Mouse (Mus musculus) midbrain, embryonic 14.5 days (tissue): ENCODE results near the gene Kcnk13. TPM values are rescaled to one million over a fixed set of nuclear protein-coding genes. Genes with fewer than 3 reads are reported as not detected.

Source experiments
- ATAC-seq: fragments of 200-750 bp; cut with Nextera tagmentation; 2 replicates; pipeline ENCODE4 v1.8.0; 2017; ENCODE audit warnings: moderate number of reproducible peaks, moderate library complexity; ENCODE audit not compliant: low FRiP score, low TSS enrichment
- DNase-seq: peaks from one replicate; pipeline ENCODE4 v3.0.0-alpha.2; 2015
- H3K27ac ChIP-seq: fragments of 300-500 bp; sonication (generic); replicated peaks from 2 replicates; pipeline ENCODE4 v1.5.1; 2014; ENCODE audit warnings: mild to moderate bottlenecking, low read depth, low read length, moderate library complexity
- H3K27me3 ChIP-seq: fragments of 300-500 bp; sonication (generic); 2 replicates; pipeline ENCODE4 v1.6.1; 2014; ENCODE audit warnings: low read length, control low read depth, mixed read lengths; ENCODE audit not compliant: control insufficient read depth, insufficient read depth
- H3K36me3 ChIP-seq: fragments of 300-500 bp; sonication (generic); 2 replicates; pipeline ENCODE4 v1.6.1; 2014; ENCODE audit warnings: low read length, control low read depth; ENCODE audit not compliant: control insufficient read depth, insufficient read depth
- H3K4me1 ChIP-seq: fragments of 300-500 bp; sonication (generic); 2 replicates; pipeline ENCODE4 v1.6.1; 2014; ENCODE audit warnings: mild to moderate bottlenecking, antibody characterized with exemption, low read length, control low read depth; ENCODE audit not compliant: control insufficient read depth, insufficient read depth
- H3K4me2 ChIP-seq: fragments of 300-500 bp; sonication (generic); 2 replicates; pipeline ENCODE4 v1.6.1; 2014; ENCODE audit warnings: mild to moderate bottlenecking, low read length, moderate library complexity
- H3K4me3 ChIP-seq: fragments of 300-500 bp; sonication (generic); replicated peaks from 2 replicates; pipeline ENCODE4 v1.5.1; 2014; ENCODE audit warnings: low read depth, low read length
- H3K9ac ChIP-seq: fragments of 300-500 bp; sonication (generic); replicated peaks from 2 replicates; pipeline ENCODE4 v1.6.1; 2014; ENCODE audit warnings: mild to moderate bottlenecking, low read length, moderate library complexity
- H3K9me3 ChIP-seq: fragments of 300-500 bp; sonication (generic); 2 replicates; pipeline ENCODE4 v1.6.1; 2016; ENCODE audit warnings: low read length, control low read depth, mixed read lengths; ENCODE audit not compliant: control insufficient read depth
- WGBS: fragments of 180-500 bp; shearing (Covaris S2); extraction: QIAGEN DNeasy Blood & Tissue Kit; methylation state at CpG from one replicate; pipeline ENCODE4 v1.1.7; 2014; 5-methylcytosine and 5-hydroxymethylcytosine counted together
- polyA plus RNA-seq: library from polyadenylated mRNA; unstranded; fragments of >200 nt; fragmentation: Nextera tagmentation; extraction: Ambion mirVana; gene quantifications from 2 replicates; pipeline ENCODE4 v1.2.1, GENCODE M21; 2014

The Kcnk13 gene
- polyA plus RNA-seq, 1 experiment from 2014 or later: 0.79 TPM

- Histone ChIP-seq H3K4me2 (no peak overlapping the region), H3K9me3 (no peaks in the 10 kb centered on the region), H3K4me3 (no peak overlapping the region), H3K27me3 (no peaks in the 10 kb centered on the region), H3K36me3 (peaks cover 53% of the 10 kb centered on the region), H3K4me1 (no peaks in the 10 kb centered on the region), H3K9ac (no peak overlapping the region), H3K27ac (no peak overlapping the region)
- DNase-seq: no peak
- 89% methylated on average over 4 of the region's 4 CpGs for WGBS
- no peak for ATAC-seq
Observed at GRCm38 (mm10) chr12:99932245-99932644, 32.1 kb upstream of the Kcnk13 start.

- Histone ChIP-seq H3K4me2 (no peak overlapping the region), H3K9me3 (no peaks in the 10 kb centered on the region), H3K27ac (no peak overlapping the region), H3K9ac (no peak overlapping the region), H3K4me3 (no peak overlapping the region), H3K36me3 (peaks cover 54% of the 10 kb centered on the region), H3K4me1 (no peaks in the 10 kb centered on the region), H3K27me3 (no peaks in the 10 kb centered on the region)
- DNase-seq (no peak), ATAC-seq (no peak)
- 97% methylated on average over 3 of the region's 3 CpGs for WGBS
Observed at GRCm38 (mm10) chr12:99933630-99934029, 30.7 kb upstream of the Kcnk13 start.

DNA sequence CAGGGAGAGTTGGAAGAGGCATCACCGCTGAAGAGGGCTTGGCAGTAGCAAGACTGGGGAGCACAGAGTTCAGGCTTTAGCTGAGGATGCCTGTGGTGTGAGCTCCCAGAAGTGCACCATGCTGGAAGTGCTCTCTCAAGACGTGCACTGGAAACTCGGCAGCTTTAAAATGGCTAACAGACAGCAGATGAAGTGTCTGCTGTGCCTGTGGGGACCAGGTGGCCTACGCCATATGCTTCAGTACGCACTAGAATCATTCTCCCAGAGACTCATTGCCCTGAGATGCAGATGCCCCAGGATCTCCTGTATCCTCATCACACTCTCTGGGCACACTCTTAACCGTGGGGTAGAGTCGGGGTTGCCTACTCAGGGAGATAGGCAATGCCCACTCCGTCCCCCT, 28.9 kb upstream of the Kcnk13 start:
- Histone ChIP-seq H3K4me3 (no peak overlapping the region), H3K27me3 (no peaks in the 10 kb centered on the region), H3K9ac (no peak overlapping the region), H3K4me2 (no peak overlapping the region), H3K4me1 (no peaks in the 10 kb centered on the region), H3K9me3 (no peaks in the 10 kb centered on the region), H3K27ac (no peak overlapping the region), H3K36me3 (peaks cover 51% of the 10 kb centered on the region)
- DNase-seq (no peak), ATAC-seq (no peak)
- WGBS: 93% methylated on average over 8 of the region's 8 CpGs

- Histone ChIP-seq H3K4me3 (no peak overlapping the region), H3K9ac (no peak overlapping the region), H3K9me3 (no peaks in the 10 kb centered on the region), H3K4me2 (no peak overlapping the region), H3K4me1 (no peaks in the 10 kb centered on the region), H3K27me3 (no peaks in the 10 kb centered on the region), H3K36me3 (peaks cover 37% of the 10 kb centered on the region), H3K27ac (no peak overlapping the region)
- DNase-seq (no peak), ATAC-seq (no peak)
- 83% methylated on average over 4 of the region's 4 CpGs for WGBS
Observed at GRCm38 (mm10) chr12:99938476-99938875, 25.8 kb upstream of the Kcnk13 start.

DNA sequence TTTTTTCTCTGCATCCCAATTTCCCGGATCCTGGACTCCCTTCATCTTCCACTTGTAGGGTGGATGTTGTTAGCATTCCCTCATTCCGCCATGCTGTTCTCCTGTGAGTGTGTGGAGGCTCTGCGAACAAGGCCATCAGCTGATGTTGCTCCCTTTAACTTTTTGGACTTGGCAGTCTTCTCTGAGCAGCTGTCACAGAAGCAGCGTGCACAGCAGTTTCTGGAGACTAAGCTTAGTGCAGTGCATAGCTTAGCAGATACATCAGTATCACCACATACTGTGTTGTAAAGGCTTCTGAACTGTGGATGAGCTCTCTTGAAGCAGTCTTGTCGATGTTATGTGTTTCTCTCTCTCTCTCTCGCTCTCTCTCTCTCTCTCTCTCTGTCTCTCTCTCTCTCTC, 25.1 kb upstream of the Kcnk13 start:
- 92% methylated on average over 6 of the region's 6 CpGs for WGBS
- Histone ChIP-seq H3K9me3 (no peaks in the 10 kb centered on the region), H3K27ac (no peak overlapping the region), H3K4me3 (no peak overlapping the region), H3K36me3 (peaks cover 36% of the 10 kb centered on the region), H3K4me1 (no peaks in the 10 kb centered on the region), H3K9ac (no peak overlapping the region), H3K4me2 (no peak overlapping the region), H3K27me3 (no peaks in the 10 kb centered on the region)
- DNase-seq: no peak
- no peak for ATAC-seq

- Histone ChIP-seq H3K9me3 (no peaks in the 10 kb centered on the region), H3K27me3 (no peaks in the 10 kb centered on the region), H3K27ac (no peak overlapping the region), H3K36me3 (peaks cover 27% of the 10 kb centered on the region), H3K4me1 (no peaks in the 10 kb centered on the region), H3K9ac (no peak overlapping the region), H3K4me3 (no peak overlapping the region), H3K4me2 (no peak overlapping the region)
- 74% methylated on average over 7 of the region's 7 CpGs for WGBS
- DNase-seq: no peak
- ATAC-seq: no peak
Observed at GRCm38 (mm10) chr12:99940704-99941103, 23.6 kb upstream of the Kcnk13 start.

GRCm38 (mm10) chr12:99942441-99942840, 21.9 kb upstream of the Kcnk13 start:
- ATAC-seq: no peak
- Histone ChIP-seq H3K9ac (no peak overlapping the region), H3K4me3 (no peak overlapping the region), H3K9me3 (no peaks in the 10 kb centered on the region), H3K27me3 (no peaks in the 10 kb centered on the region), H3K4me1 (no peaks in the 10 kb centered on the region), H3K27ac (no peak overlapping the region), H3K4me2 (no peak overlapping the region), H3K36me3 (peaks cover 21% of the 10 kb centered on the region)
- 90% methylated on average over 8 of the region's 8 CpGs for WGBS
- no peak for DNase-seq

GRCm38 (mm10) chr12:99952928-99953327, 11.4 kb upstream of the Kcnk13 start:
- no peak for ATAC-seq
- peaks cover 34% of the 10 kb centered on the region for H3K36me3 ChIP-seq
- no peak overlapping the region for H3K9ac ChIP-seq
- H3K4me1 ChIP-seq: no peaks in the 10 kb centered on the region
- H3K27me3 ChIP-seq: no peaks in the 10 kb centered on the region
- H3K4me2 ChIP-seq: no peak overlapping the region
- DNase-seq: peak; percentile 63
- 55% methylated on average over 7 of the region's 7 CpGs for WGBS
- H3K4me3 ChIP-seq: no peak overlapping the region
- no peaks in the 10 kb centered on the region for H3K9me3 ChIP-seq
- no peak overlapping the region for H3K27ac ChIP-seq

- Histone ChIP-seq H3K4me1 (no peaks in the 10 kb centered on the region), H3K4me2 (no peak overlapping the region), H3K4me3 (no peak overlapping the region), H3K27ac (no peak overlapping the region), H3K36me3 (peaks cover 19% of the 10 kb centered on the region), H3K9me3 (no peaks in the 10 kb centered on the region), H3K27me3 (no peaks in the 10 kb centered on the region), H3K9ac (no peak overlapping the region)
- ATAC-seq (no peak), DNase-seq (no peak)
- 83% methylated on average over 7 of the region's 7 CpGs for WGBS
Observed at GRCm38 (mm10) chr12:99956411-99956810, 7.9 kb upstream of the Kcnk13 start.
